Mouse (Mus musculus) intestine, embryonic 15.5 days (tissue): ENCODE measurements around the gene Tmem39b. TPM values are rescaled to one million over a fixed set of nuclear protein-coding genes. Genes with fewer than 3 reads are reported as not detected.
A peak's percentile ranks its signal among the peaks of the same experiment; 100 is the strongest.

Source experiments
- ATAC-seq: fragments of 200-750 bp; cut with Nextera tagmentation; 2 replicates; pipeline ENCODE4 v1.8.0; 2017; ENCODE audit warnings: moderate TSS enrichment, moderate library complexity
- H3K27ac ChIP-seq: fragments of 300-500 bp; sonication (generic); 2 replicates; pipeline ENCODE4 v1.5.1; 2015; ENCODE audit warnings: mild to moderate bottlenecking, inconsistent platforms
- H3K27me3 ChIP-seq: fragments of 300-500 bp; sonication (generic); replicated peaks from 2 replicates; pipeline ENCODE4 v1.6.1; 2015; ENCODE audit warnings: inconsistent platforms
- H3K36me3 ChIP-seq: fragments of 300-500 bp; sonication (generic); 2 replicates; pipeline ENCODE4 v1.6.1; 2015; ENCODE audit warnings: inconsistent platforms
- H3K4me1 ChIP-seq: fragments of 300-500 bp; sonication (generic); replicated peaks from 2 replicates; pipeline ENCODE4 v1.6.1; 2015; ENCODE audit warnings: inconsistent platforms
- H3K4me2 ChIP-seq: fragments of 300-500 bp; sonication (generic); replicated peaks from 2 replicates; pipeline ENCODE4 v1.6.1; 2015; ENCODE audit warnings: mild to moderate bottlenecking, inconsistent platforms
- H3K4me3 ChIP-seq: fragments of 300-500 bp; sonication (generic); replicated peaks from 2 replicates; pipeline ENCODE4 v1.5.1; 2015; ENCODE audit warnings: inconsistent platforms
- H3K9ac ChIP-seq: fragments of 300-500 bp; sonication (generic); 2 replicates; pipeline ENCODE4 v1.6.1; 2015; ENCODE audit warnings: inconsistent platforms
- H3K9me3 ChIP-seq: fragments of 300-500 bp; sonication (generic); 2 replicates; pipeline ENCODE4 v1.6.1; 2016; ENCODE audit warnings: inconsistent platforms
- WGBS: fragments of 180-500 bp; shearing (Covaris S2); methylation state at CpG from one replicate; pipeline ENCODE4 v1.1.7; 2015; 5-methylcytosine and 5-hydroxymethylcytosine counted together
- polyA plus RNA-seq: library from polyadenylated mRNA; unstranded; fragments of >200 nt; fragmentation: Nextera tagmentation; extraction: Ambion mirVana; gene quantifications from 2 replicates; pipeline ENCODE4 v1.2.1, GENCODE M21; 2015

Gene Tmem39b
- polyA plus RNA-seq, 1 experiment from 2014 or later: 9.4 TPM

- 2% methylated on average over 10 of the region's 10 CpGs for WGBS
- peak overlapping the region; percentile 98 for H3K4me3 ChIP-seq
- H3K9me3 ChIP-seq: no peaks in the 10 kb centered on the region
- H3K4me2 ChIP-seq: peak overlapping the region; percentile 67
- peaks cover 7% of the 10 kb centered on the region for H3K4me1 ChIP-seq
- no peaks in the 10 kb centered on the region for H3K27me3 ChIP-seq
- no peak; the same call in 1 of the 2 replicates for ATAC-seq
- peak overlapping the region; percentile 98 for H3K9ac ChIP-seq
- peak overlapping the region; percentile 98; the same call in 1 of the 2 replicates for H3K27ac ChIP-seq
- H3K36me3 ChIP-seq: peaks cover 6% of the 10 kb centered on the region; the same call in 1 of the 2 replicates
Observed at GRCm38 (mm10) chr4:129672878-129673449, 23.7 kb downstream of the Tmem39b start.

DNA sequence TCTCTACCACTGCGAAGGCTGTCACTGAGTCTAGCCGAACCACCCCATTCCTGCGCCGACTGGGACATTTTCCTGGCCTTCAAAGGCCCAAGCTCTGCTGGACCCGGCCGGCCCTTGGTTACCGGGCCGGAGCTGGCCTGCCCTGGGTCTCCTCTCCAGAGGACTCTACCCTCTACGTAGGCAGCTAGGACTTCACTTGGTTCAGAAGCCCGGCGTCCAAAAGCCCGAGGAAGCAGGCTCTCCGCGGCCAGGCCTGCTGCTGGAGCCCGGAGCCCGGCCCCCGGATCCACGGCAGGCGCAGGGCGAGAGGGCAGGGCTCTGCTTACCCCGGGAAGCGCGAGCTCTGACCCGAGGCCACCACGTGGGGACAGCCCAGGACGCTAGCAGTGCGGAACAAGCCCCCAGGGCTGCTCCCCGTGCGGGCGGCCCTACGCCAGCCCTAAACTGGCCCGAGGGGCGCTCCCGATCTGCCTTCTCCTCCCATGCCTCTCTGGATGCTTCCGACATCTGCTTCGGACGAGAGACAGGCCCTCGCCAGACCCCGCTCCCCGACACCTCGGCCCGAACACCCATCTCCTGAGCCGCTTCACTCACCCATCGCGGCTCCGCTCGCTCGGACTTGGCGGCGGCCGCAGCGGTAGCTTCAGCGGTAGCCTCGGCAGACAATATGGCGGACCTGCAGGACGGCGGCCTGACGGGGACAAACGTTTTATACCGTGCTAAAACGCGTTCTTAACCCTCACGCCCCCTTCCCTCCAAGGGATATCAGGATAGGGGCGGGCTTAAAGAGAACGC lies 24.4 kb downstream of the Tmem39b start, which contains the start of gene Kpna6:
TSS of gene Kpna6 (minus strand) at position 685 of the 795 bp plus-strand sequence.
- Histone ChIP-seq H3K9ac (peak within 1 kb of the TSS; percentile 98), H3K4me2 (peak within 1 kb of the TSS; percentile 67), H3K9me3 (no peaks in the 10 kb centered on the region), H3K27ac (peak within 1 kb of the TSS; percentile 98), H3K4me1 (peaks cover 7% of the 10 kb centered on the region), H3K27me3 (no peaks in the 10 kb centered on the region), H3K4me3 (peak within 1 kb of the TSS; percentile 98), H3K36me3 (peaks cover 6% of the 10 kb centered on the region; the same call in 1 of the 2 replicates)
- under 1% methylated on average over 65 of the region's 65 CpGs for WGBS
- peak; percentile 93 for ATAC-seq

DNA sequence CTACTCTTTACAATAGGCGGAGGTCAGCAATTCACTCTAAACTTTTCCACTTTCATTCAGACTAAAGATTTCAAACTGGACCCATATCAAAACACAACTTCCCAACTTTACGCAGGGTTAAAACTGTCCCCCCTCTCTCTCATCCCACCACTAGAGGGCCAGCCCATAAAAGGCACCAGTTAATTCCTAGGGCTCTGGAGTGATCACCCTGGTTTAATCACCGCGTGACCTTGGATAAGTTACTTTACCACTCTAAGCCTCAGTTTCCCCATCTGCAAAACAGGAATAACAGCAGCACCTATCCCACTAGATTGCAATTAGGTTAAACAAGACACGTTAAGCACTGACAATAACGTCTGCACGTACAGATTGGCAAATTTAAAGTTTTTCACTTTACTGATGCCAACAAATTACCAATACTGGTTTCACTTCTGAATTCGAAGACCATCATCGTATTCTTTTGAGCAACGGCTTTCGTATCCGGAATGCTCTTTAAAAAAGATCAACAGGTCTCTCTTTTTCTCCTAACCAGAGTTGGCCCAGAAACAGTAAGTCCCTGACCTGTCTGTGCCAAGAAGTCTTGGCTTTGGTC lies 25.1 kb downstream of the Tmem39b start:
- H3K4me2 ChIP-seq: peak overlapping the region; percentile 67
- peak overlapping the region; percentile 98 for H3K9ac ChIP-seq
- peak; percentile 62 for ATAC-seq
- 11% methylated on average over 12 of the region's 12 CpGs for WGBS
- peak overlapping the region; percentile 98 for H3K27ac ChIP-seq
- peak overlapping the region; percentile 98 for H3K4me3 ChIP-seq
- H3K4me1 ChIP-seq: peaks cover 7% of the 10 kb centered on the region
- H3K36me3 ChIP-seq: 0 out of 2 replicates have a peak, but pooled peaks cover 2% of the 10 kb centered on the region
- no peaks in the 10 kb centered on the region for H3K9me3 ChIP-seq
- H3K27me3 ChIP-seq: no peaks in the 10 kb centered on the region

DNA sequence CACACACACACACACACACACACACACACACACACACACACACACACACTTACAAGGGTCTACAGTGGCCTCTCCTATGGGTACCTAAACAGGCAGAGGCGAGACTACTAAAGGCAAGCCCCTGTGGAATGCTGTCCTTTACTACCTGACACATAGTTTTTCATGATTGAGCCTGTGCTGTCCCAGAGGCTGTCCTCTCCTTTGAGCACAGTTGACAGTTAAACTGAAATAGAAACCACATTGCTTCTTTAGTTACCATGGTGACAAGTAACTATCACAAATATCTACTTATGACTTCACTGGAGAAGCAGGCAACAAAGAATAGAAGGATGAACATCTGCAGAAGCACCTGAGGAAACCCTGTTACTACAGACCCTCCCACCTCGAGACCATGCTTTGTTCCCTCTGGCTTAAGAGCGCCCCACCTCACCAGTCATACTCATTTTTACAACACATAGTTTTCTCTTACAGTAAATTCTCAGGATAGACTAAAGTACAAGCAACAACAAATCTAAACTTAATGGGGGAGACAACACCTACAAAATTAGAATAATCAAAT lies 34.3 kb downstream of the Tmem39b start:
- no peak overlapping the region for H3K4me2 ChIP-seq
- 71% methylated on average over 3 of the region's 3 CpGs for WGBS
- H3K27ac ChIP-seq: no peak overlapping the region
- ATAC-seq: no peak
- H3K27me3 ChIP-seq: no peaks in the 10 kb centered on the region
- H3K9ac ChIP-seq: no peak overlapping the region
- no peaks in the 10 kb centered on the region for H3K4me1 ChIP-seq
- no peaks in the 10 kb centered on the region for H3K9me3 ChIP-seq
- H3K4me3 ChIP-seq: no peak overlapping the region
- peaks cover 19% of the 10 kb centered on the region for H3K36me3 ChIP-seq

DNA sequence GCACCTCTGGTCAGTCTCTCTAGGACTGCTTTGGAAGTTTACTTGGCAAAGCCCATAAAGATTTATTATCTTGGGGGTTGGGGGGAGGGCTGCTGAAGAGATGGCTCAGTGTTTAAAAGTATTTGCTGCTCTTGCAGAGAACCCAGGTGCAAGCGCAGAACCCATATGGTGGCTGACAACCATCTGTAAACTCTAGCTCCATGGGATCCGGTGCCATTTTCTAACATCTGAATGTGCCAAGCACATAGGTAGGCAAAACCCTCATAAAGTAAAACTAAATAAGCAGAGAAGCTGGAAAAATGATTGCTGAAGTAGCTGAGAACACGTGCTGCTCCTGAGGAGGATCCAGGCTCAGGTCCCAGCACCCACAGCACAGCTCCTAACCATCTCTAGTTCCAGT lies 35.1 kb downstream of the Tmem39b start:
- Histone ChIP-seq H3K36me3 (peaks cover 20% of the 10 kb centered on the region), H3K9me3 (no peaks in the 10 kb centered on the region), H3K4me2 (no peak overlapping the region), H3K4me3 (no peak overlapping the region), H3K27ac (no peak overlapping the region), H3K9ac (no peak overlapping the region), H3K4me1 (no peaks in the 10 kb centered on the region), H3K27me3 (no peaks in the 10 kb centered on the region)
- WGBS: 51% methylated on average over 3 of the region's 3 CpGs
- no peak for ATAC-seq

- no peak for ATAC-seq
- Histone ChIP-seq H3K9ac (no peak overlapping the region), H3K27me3 (no peaks in the 10 kb centered on the region), H3K36me3 (peaks cover 45% of the 10 kb centered on the region), H3K4me2 (no peak overlapping the region), H3K4me1 (no peaks in the 10 kb centered on the region), H3K27ac (no peak overlapping the region), H3K4me3 (no peak overlapping the region), H3K9me3 (no peaks in the 10 kb centered on the region)
- 90% methylated on average over 14 of the region's 14 CpGs for WGBS
Observed at GRCm38 (mm10) chr4:129654770-129655169, 41.9 kb downstream of the Tmem39b start.

DNA sequence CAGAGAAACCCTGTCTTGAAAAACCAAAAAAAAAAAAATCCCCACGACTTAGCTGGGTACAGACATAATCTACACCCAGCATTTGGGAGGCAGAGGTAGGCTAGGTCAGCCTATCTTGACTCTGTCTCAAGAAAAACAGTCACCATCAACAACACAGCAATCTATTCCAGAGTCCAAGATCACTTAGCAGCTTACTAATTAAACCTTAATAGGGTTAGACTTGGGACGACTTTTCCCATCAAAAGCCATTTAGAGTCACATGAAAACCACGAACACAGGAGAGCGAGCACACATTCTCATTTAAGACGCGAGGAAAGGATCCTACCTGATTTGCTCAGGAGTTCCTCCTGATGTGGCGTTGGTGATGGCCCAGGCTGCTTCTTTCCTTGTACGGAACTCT lies 46.3 kb downstream of the Tmem39b start:
- Histone ChIP-seq H3K36me3 (peaks cover 57% of the 10 kb centered on the region), H3K9ac (no peak overlapping the region), H3K4me1 (no peaks in the 10 kb centered on the region), H3K27me3 (no peaks in the 10 kb centered on the region), H3K27ac (no peak overlapping the region), H3K4me3 (no peak overlapping the region), H3K9me3 (no peaks in the 10 kb centered on the region), H3K4me2 (no peak overlapping the region)
- 91% methylated on average over 8 of the region's 8 CpGs for WGBS
- ATAC-seq: no peak

GRCm38 (mm10) chr4:129648656-129649055 lies 48.0 kb downstream of the Tmem39b start:
- Histone ChIP-seq H3K27me3 (no peaks in the 10 kb centered on the region), H3K27ac (no peak overlapping the region), H3K9ac (no peak overlapping the region), H3K36me3 (peaks cover 46% of the 10 kb centered on the region), H3K4me1 (no peaks in the 10 kb centered on the region), H3K4me3 (no peak overlapping the region), H3K9me3 (no peaks in the 10 kb centered on the region), H3K4me2 (no peak overlapping the region)
- ATAC-seq: no peak
- WGBS: 83% methylated on average over 1 of the region's 1 CpGs

GRCm38 (mm10) chr4:129645204-129645603 lies 51.4 kb downstream of the Tmem39b start:
- no peak overlapping the region for H3K27ac ChIP-seq
- 0 out of 2 replicates have a peak, but pooled peaks cover 2% of the 10 kb centered on the region for H3K4me1 ChIP-seq
- H3K4me2 ChIP-seq: no peak overlapping the region
- ATAC-seq: no peak
- no peaks in the 10 kb centered on the region for H3K9me3 ChIP-seq
- peaks cover 33% of the 10 kb centered on the region for H3K36me3 ChIP-seq
- H3K9ac ChIP-seq: no peak overlapping the region
- H3K4me3 ChIP-seq: no peak overlapping the region
- no peaks in the 10 kb centered on the region for H3K27me3 ChIP-seq
- WGBS: 91% methylated on average over 6 of the region's 6 CpGs

- H3K9ac ChIP-seq: no peak overlapping the region
- no peaks in the 10 kb centered on the region for H3K27me3 ChIP-seq
- H3K4me2 ChIP-seq: peak overlapping the region; percentile 69; the same call in 1 of the 2 replicates
- no peak overlapping the region for H3K4me3 ChIP-seq
- 41% methylated on average over 5 of the region's 5 CpGs for WGBS
- no peaks in the 10 kb centered on the region for H3K9me3 ChIP-seq
- H3K36me3 ChIP-seq: peaks cover 23% of the 10 kb centered on the region
- no peak for ATAC-seq
- peaks cover 11% of the 10 kb centered on the region for H3K4me1 ChIP-seq
- no peak overlapping the region for H3K27ac ChIP-seq
Observed at GRCm38 (mm10) chr4:129641756-129642155, 54.9 kb downstream of the Tmem39b start.

DNA sequence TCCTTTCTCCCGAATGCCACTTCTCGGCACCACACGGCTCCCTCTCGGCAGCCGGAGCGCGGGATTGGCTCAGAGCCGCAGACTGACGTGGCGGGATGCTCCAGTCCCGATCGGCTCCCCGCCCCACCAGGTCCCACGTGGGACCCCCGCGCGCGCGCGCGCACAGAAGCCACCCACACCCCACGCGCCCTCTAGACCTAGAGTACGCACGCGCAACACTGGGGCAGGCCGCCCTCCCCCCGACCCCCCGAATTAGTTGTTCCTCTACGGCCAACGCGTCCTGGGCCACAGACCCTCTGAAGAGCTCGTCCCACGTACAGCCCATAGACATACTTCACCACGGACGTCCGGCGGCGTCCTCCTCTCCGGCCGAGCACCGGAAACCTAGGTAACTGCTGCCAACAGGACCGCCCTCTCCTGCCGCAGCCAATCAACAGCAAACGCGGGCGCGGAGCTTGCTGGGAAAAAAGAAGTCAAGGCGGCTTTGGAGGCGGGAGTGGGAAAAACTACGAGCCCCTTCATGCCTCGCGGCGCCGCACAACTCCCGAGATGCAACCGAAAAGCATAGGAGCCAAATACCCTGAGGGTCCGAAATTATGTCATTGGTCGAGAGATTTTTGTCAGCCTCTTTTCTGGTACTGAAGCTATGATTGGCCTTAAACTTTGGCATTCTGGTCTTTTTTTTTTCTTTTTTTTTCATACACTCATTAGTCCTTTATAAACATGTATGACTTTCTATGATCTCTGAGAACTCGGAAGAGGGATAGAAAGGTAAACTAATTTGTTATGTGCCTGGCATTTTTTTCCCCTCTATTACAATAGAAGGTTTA lies 55.8 kb downstream of the Tmem39b start, which contains the start of gene Txlna:
TSS of gene Txlna (minus strand) at position 428 of the 830 bp plus-strand sequence.
- no peaks in the 10 kb centered on the region for H3K27me3 ChIP-seq
- H3K4me2 ChIP-seq: peak within 1 kb of the TSS; percentile 69
- peaks cover 11% of the 10 kb centered on the region for H3K4me1 ChIP-seq
- peaks cover 21% of the 10 kb centered on the region for H3K36me3 ChIP-seq
- peak within 1 kb of the TSS; percentile 94 for H3K27ac ChIP-seq
- peak within 1 kb of the TSS; percentile 60 for H3K9ac ChIP-seq
- no peaks in the 10 kb centered on the region for H3K9me3 ChIP-seq
- ATAC-seq: peak; percentile 97
- H3K4me3 ChIP-seq: peak within 1 kb of the TSS; percentile 69
- WGBS: under 1% methylated on average over 60 of the region's 60 CpGs
